Mouse (Mus musculus) heart, adult 2 months (tissue): ENCODE data around the gene Irf1.

ENCODE experiments used
- CTCF ChIP-seq: fragments of 200-600 bp; IDR thresholded peaks from 2 replicates; pipeline ENCODE4 v1.8.1; 2022; ENCODE audit warnings: antibody characterized with exemption, mild to moderate bottlenecking, moderate library complexity
- EP300 ChIP-seq: fragments of 200-500 bp; IDR thresholded peaks from 2 replicates; pipeline ENCODE4 v1.6.1; 2011; ENCODE audit warnings: low read depth, low read length, control low read depth; ENCODE audit not compliant: insufficient read depth

DNA sequence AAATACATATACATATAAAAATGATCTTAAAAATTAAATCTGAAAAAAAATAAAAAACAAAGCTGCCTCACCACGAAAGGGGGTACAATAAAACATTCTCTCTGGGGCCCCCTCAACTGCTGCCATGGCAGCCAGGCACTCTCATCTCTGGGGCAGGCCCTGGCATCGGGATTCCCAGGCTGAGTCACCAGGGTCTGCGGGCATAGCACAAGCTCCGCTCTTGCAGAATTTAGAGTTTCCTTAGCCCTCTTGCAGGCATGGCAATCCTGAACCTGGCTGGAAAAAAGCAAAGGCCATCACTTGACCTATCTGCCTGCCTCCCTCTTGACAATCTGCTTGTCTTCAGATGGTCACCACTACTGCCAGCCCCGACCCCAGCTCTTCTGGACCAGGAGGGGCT, 8.5 kb upstream of the Irf1 start:
- TF ChIP-seq CTCF (no peak), EP300 (no peak)
